Mouse (Mus musculus): ENCODE data around the gene Glis3. TPM values are rescaled to one million over a fixed set of nuclear protein-coding genes. Genes with fewer than 3 reads are reported as not detected.

Gene Glis3
- total and polyA plus RNA-seq, 3 experiments, result not detected

DNA sequence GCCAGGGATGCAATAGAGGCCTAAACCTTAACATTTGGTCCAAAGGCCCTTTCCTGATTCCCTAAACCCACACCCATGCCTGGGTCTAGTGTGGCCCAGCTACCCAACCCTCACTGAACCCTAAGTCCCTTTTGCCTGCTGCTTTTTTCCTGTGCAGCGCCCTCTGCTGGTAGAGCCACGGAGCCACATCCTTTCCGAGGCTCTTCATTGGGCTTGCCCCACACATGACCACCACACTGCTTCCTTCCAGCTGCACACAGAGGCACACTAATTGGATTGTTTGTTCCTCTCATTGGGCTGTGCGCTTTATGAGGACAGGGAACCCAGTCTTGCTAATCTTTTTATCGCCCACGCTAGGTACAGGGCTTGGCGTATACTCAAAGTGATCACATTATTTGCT lies 314.0 kb downstream of the Glis3 start:
- Histone ChIP-seq H3K27ac (ENCODE audit: control insufficient read depth, low read depth, low read length) (no peak overlapping the region), H3K27me3 (ENCODE audit: control insufficient read depth in 1 of 2, insufficient read depth in 2 of 2, low read length in 2 of 2) (no peaks in the 10 kb centered on the region; a peak in 1 of 4 replicates), H3K36me3 (ENCODE audit: control insufficient read depth in 1 of 2, insufficient read depth in 2 of 2, low read length in 2 of 2) (no peaks in the 10 kb centered on the region), H3K9ac (ENCODE audit: control insufficient read depth, low read depth, low read length, poor library complexity, severe bottlenecking) (no peak overlapping the region), H3K4me3 (ENCODE audit: control insufficient read depth in 1 of 2, insufficient read depth in 1 of 2, low read depth in 2 of 2, low read length in 2 of 2) (no peak overlapping the region), H3K79me2 (ENCODE audit: control insufficient read depth, insufficient read depth, low read length, poor library complexity) (no peaks in the 10 kb centered on the region), H3K9me3 (replicated peaks; ENCODE audit: insufficient read depth, low read length) (no peaks in the 10 kb centered on the region), H3K4me1 (ENCODE audit: control insufficient read depth in 1 of 2, insufficient read depth in 2 of 2, low read length in 2 of 2) (no peaks in the 10 kb centered on the region)
- DNase-seq (ENCODE audit: low read depth, low spot score), result peak; percentile 14
- TF ChIP-seq ZC3H11A (IDR thresholded peaks at IDR 0.05; ENCODE audit: low read depth, low read length), result peak; percentile 17; the same call in 1 of the 2 replicates
- no peak for TF ChIP-seq TBP (IDR thresholded peaks at IDR 0.05; ENCODE audit: low read depth, low read length)
- no peak for TF ChIP-seq MAZ (IDR thresholded peaks at IDR 0.05; ENCODE audit: low read depth, low read length)
- TF ChIP-seq SMC3 (IDR thresholded peaks at IDR 0.05; ENCODE audit: low read depth, low read length), result peak; percentile 41
- TF ChIP-seq CTCF (IDR thresholded peaks at IDR 0.05 in 2 of 3, conservative IDR thresholded peaks at IDR 0.05 in 1 of 3; ENCODE audit: control insufficient read depth in 1 of 3, insufficient read depth in 1 of 3, low read depth in 2 of 3, low read length in 3 of 3, poor library complexity in 1 of 3, severe bottlenecking in 1 of 3), result peak; percentile 41 to 66 (median 55)
- peak; percentile 0; the same call in 1 of the 2 replicates for TF ChIP-seq RAD21 (IDR thresholded peaks at IDR 0.05; ENCODE audit: low read depth, low read length)

- H3K79me2 ChIP-seq (ENCODE audit: control insufficient read depth, insufficient read depth, low read length, poor library complexity), result no peaks in the 10 kb centered on the region
- no peak overlapping the region for H3K4me3 ChIP-seq (ENCODE audit: control insufficient read depth in 1 of 2, insufficient read depth in 1 of 2, low read depth in 2 of 2, low read length in 2 of 2)
- H3K9ac ChIP-seq (ENCODE audit: control insufficient read depth, low read depth, low read length, poor library complexity, severe bottlenecking), result no peak overlapping the region
- no peaks in the 10 kb centered on the region; a peak in 1 of 4 replicates for H3K27me3 ChIP-seq (ENCODE audit: control insufficient read depth in 1 of 2, insufficient read depth in 2 of 2, low read length in 2 of 2)
- H3K4me1 ChIP-seq (ENCODE audit: control insufficient read depth in 1 of 2, insufficient read depth in 2 of 2, low read length in 2 of 2), result no peaks in the 10 kb centered on the region
- no peak overlapping the region for H3K27ac ChIP-seq (ENCODE audit: control insufficient read depth, low read depth, low read length)
- no peaks in the 10 kb centered on the region for H3K36me3 ChIP-seq (ENCODE audit: control insufficient read depth in 1 of 2, insufficient read depth in 2 of 2, low read length in 2 of 2)
- TF ChIP-seq MAFK (IDR thresholded peaks at IDR 0.05; ENCODE audit: borderline replicate concordance, low read depth, low read length), result no peak
- TF ChIP-seq UBTF (IDR thresholded peaks at IDR 0.05; ENCODE audit: borderline replicate concordance, insufficient read depth, low read depth, low read length), result no peak
- no peak for TF ChIP-seq CHD1 (IDR thresholded peaks at IDR 0.05; ENCODE audit: low read depth, low read length)
- TF ChIP-seq NRF1 (IDR thresholded peaks at IDR 0.05; ENCODE audit: insufficient read depth, low read depth, low read length, poor library complexity, severe bottlenecking), result no peak
- TF ChIP-seq CHD2 (IDR thresholded peaks at IDR 0.05; ENCODE audit: low read length), result no peak
- TF ChIP-seq NELFE (IDR thresholded peaks at IDR 0.05; ENCODE audit: low read depth, low read length), result no peak
- TF ChIP-seq ELF1 (IDR thresholded peaks at IDR 0.05; ENCODE audit: low read depth, low read length), result no peak
- no peak for TF ChIP-seq TBP (IDR thresholded peaks at IDR 0.05; ENCODE audit: low read depth, low read length)
- TF ChIP-seq TAL1 (IDR thresholded peaks at IDR 0.05; ENCODE audit: low read length), result no peak
- no peak for TF ChIP-seq GATA1 (IDR thresholded peaks at IDR 0.05; ENCODE audit: low read depth, low read length)
- TF ChIP-seq JUND (IDR thresholded peaks at IDR 0.05; ENCODE audit: low read depth, low read length), result no peak
- TF ChIP-seq MYC (IDR thresholded peaks at IDR 0.05; ENCODE audit: low read depth, low read length), result no peak
- no peak for TF ChIP-seq ZKSCAN1 (IDR thresholded peaks at IDR 0.05; ENCODE audit: low read depth, low read length)
- TF ChIP-seq ETS1 (IDR thresholded peaks at IDR 0.05; ENCODE audit: low read depth, low read length), result no peak
- TF ChIP-seq MAX (IDR thresholded peaks at IDR 0.05; ENCODE audit: low read length), result no peak
- no peak for TF ChIP-seq USF1 (IDR thresholded peaks at IDR 0.05; ENCODE audit: low read depth, low read length)
- no peak for TF ChIP-seq ZC3H11A (IDR thresholded peaks at IDR 0.05; ENCODE audit: low read depth, low read length)
- H3K9me3 ChIP-seq (replicated peaks; ENCODE audit: insufficient read depth, low read length), result no peaks in the 10 kb centered on the region
- no peak for DNase-seq (ENCODE audit: low read depth, low spot score)
These were observed 319.0 kb downstream of the Glis3 start for GRCm38 (mm10) chr19:28360884-28361283.

Measured in MEL (cell line).